Mouse (Mus musculus) liver, adult 2 months (tissue): ENCODE results near the gene Helz.

Source experiments
- CTCF ChIP-seq: fragments of 200-500 bp; IDR thresholded peaks from 2 replicates; pipeline ENCODE4 v1.5.1; 2011; ENCODE audit warnings: low read depth, low read length, control low read depth
- POLR2A ChIP-seq: fragments of 200-500 bp; IDR thresholded peaks from 2 replicates; pipeline ENCODE4 v1.6.1; 2011; ENCODE audit warnings: low read length, control low read depth; ENCODE audit not compliant: insufficient read depth; ENCODE audit errors: extremely low read depth

GRCm38 (mm10) chr11:107667542-107667941, 119.8 kb downstream of the Helz start:
- TF ChIP-seq CTCF (no peak), POLR2A (no peak)
